8 mouse cellular contexts compared by ENCODE assay signal in the genomic region with DNA sequence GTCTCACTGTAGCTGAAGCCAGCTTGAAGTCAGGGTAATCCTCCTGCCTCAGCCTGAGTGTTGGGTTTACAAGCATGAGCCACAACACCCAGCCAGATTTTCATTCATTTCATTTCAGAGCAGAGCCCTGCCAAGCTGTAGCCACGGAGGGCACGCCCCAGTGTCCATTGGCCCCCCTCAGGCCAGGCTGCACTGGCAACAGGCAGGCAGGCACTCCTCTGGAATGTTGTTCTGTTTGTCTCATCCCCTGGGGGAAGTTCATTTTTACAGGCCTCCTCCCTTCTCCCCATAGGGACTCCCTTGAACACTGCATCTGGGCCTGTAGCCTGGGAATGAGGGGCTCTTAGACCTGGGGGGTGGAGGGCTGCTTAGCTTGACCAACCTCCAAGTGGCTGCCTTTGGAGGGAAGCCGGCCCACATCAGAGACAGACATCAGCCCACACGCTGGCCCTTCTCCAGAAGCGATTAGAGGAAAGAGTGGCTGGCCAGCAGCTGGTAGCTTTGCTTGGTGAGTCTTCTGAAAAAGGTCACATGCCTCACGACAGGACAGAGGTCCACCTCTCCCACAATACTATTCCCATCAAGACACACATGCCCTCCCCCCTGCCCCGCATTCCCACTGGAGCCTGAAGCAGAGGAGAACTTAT. TPM values are rescaled to one million over a fixed set of nuclear protein-coding genes. Genes with fewer than 3 reads are reported as not detected.
DNase-seq lines count a peak whose midpoint lies in the region; ATAC-seq lines count a peak whose summit lies in the region.

No protein-coding gene starts in this region.

- no peak overlapping the region for H3K4me2 ChIP-seq in intestine, embryonic 16.5 days (ENCODE audit: low read depth, low read length)
- H3K4me2 ChIP-seq in liver, embryonic 13.5 days: no peak overlapping the region

- H3K36me3 ChIP-seq in intestine, embryonic 16.5 days (ENCODE audit: control insufficient read depth, insufficient read depth, low read length): no peaks in the 10 kb centered on the region
- H3K36me3 ChIP-seq in liver, embryonic 13.5 days: no peaks in the 10 kb centered on the region

- 33% methylated on average over 7 of the region's 7 CpGs for WGBS in intestine, embryonic 16.5 days
- WGBS in liver, embryonic 13.5 days (ENCODE audit: insufficient replicate concordance): 64% methylated on average over 7 of the region's 7 CpGs

- H3K4me1 ChIP-seq in intestine, embryonic 16.5 days (ENCODE audit: control insufficient read depth, insufficient read depth, low read length): peaks cover 71% of the 10 kb centered on the region
- H3K4me1 ChIP-seq in liver, embryonic 13.5 days (replicated peaks): peaks cover 91% of the 10 kb centered on the region

- H3K4me3 ChIP-seq in intestine, embryonic 16.5 days (ENCODE audit: low read length): no peak overlapping the region
- no peak overlapping the region for H3K4me3 ChIP-seq in liver, embryonic 13.5 days (replicated peaks)

- peak overlapping the region; percentile 55 for H3K27ac ChIP-seq in intestine, embryonic 16.5 days (ENCODE audit: low read length)
- H3K27ac ChIP-seq in liver, embryonic 13.5 days: peak overlapping the region; percentile 72; the same call in 1 of the 2 replicates

- H3K27me3 ChIP-seq in intestine, embryonic 16.5 days (replicated peaks; ENCODE audit: control insufficient read depth, insufficient read depth, low read length): no peaks in the 10 kb centered on the region
- H3K27me3 ChIP-seq in liver, embryonic 13.5 days: no peaks in the 10 kb centered on the region

- no peaks in the 10 kb centered on the region for H3K9me3 ChIP-seq in intestine, embryonic 16.5 days (ENCODE audit: control insufficient read depth, low read length)
- no peaks in the 10 kb centered on the region for H3K9me3 ChIP-seq in liver, embryonic 13.5 days (replicated peaks)

- peak overlapping the region; percentile 45 for H3K9ac ChIP-seq in intestine, embryonic 16.5 days (ENCODE audit: low read depth, low read length)
- H3K9ac ChIP-seq in liver, embryonic 13.5 days: no peak overlapping the region

- peak; percentile 4; the same call in 1 of the 2 replicates for ATAC-seq in intestine, embryonic 16.5 days
- ATAC-seq in liver, embryonic 13.5 days (ENCODE audit: low read depth): no peak
- ATAC-seq in inflammation-experienced regulatory T-cells, adult 6 months: no peak

- peak; percentile 48 for DNase-seq in right cerebral cortex, adult 18-20 months
- DNase-seq in right cerebral cortex, postnatal 14 days: no peak
- peak; percentile 64 for DNase-seq in gastrocnemius, postnatal 25 days
- DNase-seq in liver, embryonic 13.5 days: no peak
- DNase-seq in retina, embryonic 14.5 days (ENCODE audit: low spot score): peak; percentile 41
- no peak for DNase-seq in cerebellum, adult 8-10 months

RNA-seq across cellular contexts. Expression of a gene that starts 11.8 kb away (rescaled TPM):
- total RNA-seq in gastrocnemius, postnatal 25 days (2021): 10 to 100 TPM; 28.4 to 30.4 TPM
- polyA plus RNA-seq in intestine, embryonic 16.5 days (2015; fragmentation: Nextera tagmentation; extraction: Ambion mirVana): 43.6 and 46.4 TPM in 2 replicates
- 8.7 and 12.1 TPM in 2 replicates for polyA plus RNA-seq in liver, embryonic 13.5 days (2015; fragmentation: Nextera tagmentation; extraction: Ambion mirVana)
- polyA plus RNA-seq in inflammation-experienced regulatory T-cells, adult 6 months (2017; shearing (Covaris generic)): 10 to 100 TPM in 1 of 3 experiments, 1 to 10 TPM in 2; 8.2 to 12.8 (median 9.2) TPM

RNA-seq across cellular contexts. Expression of a gene that starts 45.1 kb away (rescaled TPM):
- total RNA-seq in gastrocnemius, postnatal 25 days (2021): 1 to 10 TPM; 2.7 to 3.8 TPM
- polyA plus RNA-seq in intestine, embryonic 16.5 days (2015; fragmentation: Nextera tagmentation; extraction: Ambion mirVana): 6.0 and 7.1 TPM in 2 replicates
- 0.95 and 1.1 TPM in 2 replicates for polyA plus RNA-seq in liver, embryonic 13.5 days (2015; fragmentation: Nextera tagmentation; extraction: Ambion mirVana)
- 1 to 10 TPM in 2 of 3 experiments, under 1 TPM in 1; 0.84 to 5.5 (median 1.5) TPM for polyA plus RNA-seq in inflammation-experienced regulatory T-cells, adult 6 months (2017; shearing (Covaris generic))

Comparison
In these comparisons a context has a peak if more than half of its experiments do, and no peak if none do; other contexts are left out.
1. DNase-seq: peak in right cerebral cortex, adult 18-20 months (single experiment), gastrocnemius, postnatal 25 days (single experiment) and retina, embryonic 14.5 days (single experiment); none in right cerebral cortex, postnatal 14 days (single experiment), liver, embryonic 13.5 days (single experiment) and cerebellum, adult 8-10 months (single experiment).